Mouse (Mus musculus): ENCODE measurements around the gene Bcl2l13. TPM values are rescaled to one million over a fixed set of nuclear protein-coding genes. Genes with fewer than 3 reads are reported as not detected.
A peak's percentile ranks its signal among the peaks of the same experiment; 100 is the strongest.
"Not testable (repeated sequence)": the region's sequence is repeated elsewhere in the genome, so short reads cannot be mapped to it uniquely, and the experiment has no call there.

Bcl2l13 gene
- total and polyA plus RNA-seq, 3 experiments = 24.6 to 46.6 (median 25.5) TPM

DNA sequence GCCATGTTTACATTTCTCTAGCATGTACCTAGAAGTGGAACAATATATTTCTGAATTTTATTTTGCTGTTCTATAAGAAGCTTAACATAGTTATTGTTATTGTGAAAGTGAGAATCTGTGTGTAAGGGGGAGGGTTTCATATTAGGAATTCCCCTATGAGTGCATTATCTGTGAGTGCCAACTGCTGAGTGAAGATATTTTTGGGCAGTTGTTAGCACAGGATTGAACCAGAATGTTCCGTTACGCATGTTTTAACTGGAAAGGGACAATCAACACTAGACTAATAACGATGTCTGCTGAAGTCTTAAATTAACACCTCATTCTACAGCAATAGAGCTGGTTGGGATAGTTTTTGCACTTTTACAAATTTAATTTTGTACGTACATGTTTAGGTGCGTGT lies 5.7 kb downstream of the Bcl2l13 start:
- H3K79me2 ChIP-seq (replicated peaks; ENCODE audit: control insufficient read depth, extremely low read depth, insufficient read depth, poor library complexity, severe bottlenecking) = peaks cover 35% of the 10 kb centered on the region
- no peak overlapping the region for H3K4me3 ChIP-seq (replicated peaks in 1 of 3; ENCODE audit: low read depth in 2 of 3, low read length in 2 of 3, poor library complexity in 1 of 3)
- peaks cover 3% of the 10 kb centered on the region for H3K9me3 ChIP-seq (replicated peaks; ENCODE audit: low read length)
- H3K27ac ChIP-seq (ENCODE audit: insufficient read depth, low read depth) = no peak overlapping the region
- peaks cover 4 to 32% of the 10 kb centered on the region in 2 experiments for H3K4me1 ChIP-seq (ENCODE audit: control insufficient read depth in 1 of 2, insufficient read depth in 2 of 2)
- in situ Hi-C loops (cut with MboI; ENCODE audit: low pct_ligation_motif_present, low pct_unique_long_range_greater_than_20kb, low sequenced_read_pairs) (no loop called here), dilution Hi-C loops (cut with MboI; ENCODE audit: extremely low pct_ligation_motif_present, extremely low pct_unique_long_range_greater_than_20kb, low sequenced_read_pairs) (no loop called here)
- H3K36me3 ChIP-seq (replicated peaks in 1 of 2; ENCODE audit: control insufficient read depth in 1 of 2, insufficient read depth in 1 of 2, low read length in 1 of 2) = peaks cover 0 to 26% of the 10 kb centered on the region in 2 experiments
- no peak overlapping the region for H3K9ac ChIP-seq (ENCODE audit: insufficient read depth, low read depth)
- H3K27me3 ChIP-seq (replicated peaks) = no peaks in the 10 kb centered on the region
- TF ChIP-seq MEF2A (IDR thresholded peaks at IDR 0.05; ENCODE audit: borderline replicate concordance, low read depth, low read length) (peak; percentile 61; the same call in 1 of the 2 replicates), BHLHE40 (IDR thresholded peaks at IDR 0.05; ENCODE audit: low read depth, low read length) (peak; percentile 12; the same call in 1 of the 2 replicates), NRF1 (IDR thresholded peaks at IDR 0.05; ENCODE audit: low read depth, low read length) (no peak)
- no peak for DNase-seq (ENCODE audit: extremely low read depth)
- H3K4me2 ChIP-seq (ENCODE audit: insufficient read depth, low read depth, poor library complexity, severe bottlenecking) = no peak overlapping the region

DNA sequence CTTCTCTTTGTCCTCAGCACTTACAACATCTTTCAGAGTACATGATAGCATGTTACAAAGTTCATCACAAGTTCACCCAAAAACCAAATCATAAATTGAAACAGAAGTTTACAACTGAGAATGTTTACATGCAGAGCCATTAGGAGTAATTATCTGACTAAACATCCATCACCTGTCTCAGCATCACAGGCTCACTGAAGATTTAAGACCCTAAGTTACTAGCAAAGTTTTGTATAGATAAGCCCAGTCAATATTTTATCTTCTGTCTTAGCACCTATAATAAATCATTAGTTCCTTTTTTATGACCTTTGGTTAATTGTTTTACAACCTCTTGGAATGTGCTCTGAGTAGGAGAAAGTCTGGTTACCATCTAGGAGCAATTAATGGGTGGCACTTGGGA lies 14.7 kb downstream of the Bcl2l13 start:
- H3K27ac ChIP-seq (ENCODE audit: insufficient read depth, low read depth); H3K9me3 ChIP-seq (replicated peaks; ENCODE audit: low read length); H3K4me2 ChIP-seq (ENCODE audit: insufficient read depth, low read depth, poor library complexity, severe bottlenecking); H3K4me1 ChIP-seq (ENCODE audit: control insufficient read depth in 1 of 2, insufficient read depth in 2 of 2); H3K79me2 ChIP-seq (replicated peaks; ENCODE audit: control insufficient read depth, extremely low read depth, insufficient read depth, poor library complexity, severe bottlenecking); H3K9ac ChIP-seq (ENCODE audit: insufficient read depth, low read depth); H3K27me3 ChIP-seq (replicated peaks); dilution Hi-C loops (cut with MboI; ENCODE audit: extremely low pct_ligation_motif_present, extremely low pct_unique_long_range_greater_than_20kb, low sequenced_read_pairs); H3K4me3 ChIP-seq (replicated peaks in 1 of 3; ENCODE audit: low read depth in 2 of 3, low read length in 2 of 3, poor library complexity in 1 of 3); DNase-seq (ENCODE audit: extremely low read depth); in situ Hi-C loops (cut with MboI; ENCODE audit: low pct_ligation_motif_present, low pct_unique_long_range_greater_than_20kb, low sequenced_read_pairs): not testable (repeated sequence)
- H3K36me3 ChIP-seq (replicated peaks in 1 of 2; ENCODE audit: control insufficient read depth in 1 of 2, insufficient read depth in 1 of 2, low read length in 1 of 2) = peaks cover 32 to 54% of the 10 kb centered on the region in 2 experiments

DNA sequence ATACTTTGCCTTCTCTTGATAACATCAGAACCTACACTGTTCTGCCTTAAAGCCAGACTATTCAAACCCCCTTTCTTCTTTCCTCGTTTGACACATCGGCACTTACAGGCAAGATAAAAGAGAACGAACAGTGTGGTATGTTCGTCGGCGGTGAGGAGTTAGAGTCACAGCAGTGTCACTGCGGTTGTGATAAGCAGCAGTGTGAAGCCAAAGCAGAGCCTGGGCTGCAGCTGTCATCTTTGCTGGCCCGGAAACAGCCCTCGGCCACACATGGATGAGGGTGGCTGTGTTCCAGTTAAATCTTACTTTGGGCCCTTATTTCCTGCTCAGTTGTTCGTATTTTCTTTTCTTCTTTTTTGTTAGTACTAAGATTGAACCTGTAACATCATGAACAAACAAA lies 18.4 kb downstream of the Bcl2l13 start:
- Histone ChIP-seq H3K9me3 (replicated peaks; ENCODE audit: low read length) (no peaks in the 10 kb centered on the region), H3K9ac (ENCODE audit: insufficient read depth, low read depth) (no peak overlapping the region), H3K4me3 (replicated peaks in 1 of 3; ENCODE audit: low read depth in 2 of 3, low read length in 2 of 3, poor library complexity in 1 of 3) (no peak overlapping the region), H3K79me2 (replicated peaks; ENCODE audit: control insufficient read depth, extremely low read depth, insufficient read depth, poor library complexity, severe bottlenecking) (no peaks in the 10 kb centered on the region; the same call in 1 of the 2 replicates), H3K4me2 (ENCODE audit: insufficient read depth, low read depth, poor library complexity, severe bottlenecking) (no peak overlapping the region), H3K36me3 (replicated peaks in 1 of 2; ENCODE audit: control insufficient read depth in 1 of 2, insufficient read depth in 1 of 2, low read length in 1 of 2) (peaks cover 22 to 65% of the 10 kb centered on the region in 2 experiments), H3K27me3 (replicated peaks) (no peaks in the 10 kb centered on the region), H3K4me1 (ENCODE audit: control insufficient read depth in 1 of 2, insufficient read depth in 2 of 2) (peaks cover 0 to 9% of the 10 kb centered on the region in 2 experiments; a peak in 1 of 4 replicates), H3K27ac (ENCODE audit: insufficient read depth, low read depth) (no peak overlapping the region)
- in situ Hi-C loops (cut with MboI; ENCODE audit: low pct_ligation_motif_present, low pct_unique_long_range_greater_than_20kb, low sequenced_read_pairs) (no loop called here), dilution Hi-C loops (cut with MboI; ENCODE audit: extremely low pct_ligation_motif_present, extremely low pct_unique_long_range_greater_than_20kb, low sequenced_read_pairs) (no loop called here)
- no peak for DNase-seq (ENCODE audit: extremely low read depth)
- TF ChIP-seq ZNF384 (IDR thresholded peaks at IDR 0.05; ENCODE audit: low read depth, low read length) = no peak
- no peak for TF ChIP-seq SIN3A (IDR thresholded peaks at IDR 0.05; ENCODE audit: low read length)
- no peak for TF ChIP-seq MAZ (IDR thresholded peaks at IDR 0.05; ENCODE audit: low read depth, low read length)
- TF ChIP-seq MEF2A (IDR thresholded peaks at IDR 0.05; ENCODE audit: borderline replicate concordance, low read depth, low read length) = no peak
- TF ChIP-seq MXI1 (IDR thresholded peaks at IDR 0.05; ENCODE audit: low read depth, low read length) = no peak
- no peak for TF ChIP-seq MAFK (IDR thresholded peaks at IDR 0.05; ENCODE audit: insufficient replicate concordance, low read length)
- no peak for TF ChIP-seq E2F4 (IDR thresholded peaks at IDR 0.05; ENCODE audit: insufficient replicate concordance, low read depth, low read length)
- TF ChIP-seq TCF12 (IDR thresholded peaks at IDR 0.05; ENCODE audit: low read depth, low read length) = no peak
- TF ChIP-seq EP300 (IDR thresholded peaks at IDR 0.05; ENCODE audit: low read length) = no peak
- TF ChIP-seq TBP (conservative IDR thresholded peaks at IDR 0.05; ENCODE audit: low read depth, low read length) = no peak
- TF ChIP-seq HCFC1 (IDR thresholded peaks at IDR 0.05; ENCODE audit: low read depth, low read length) = no peak
- no peak for TF ChIP-seq NRF1 (IDR thresholded peaks at IDR 0.05; ENCODE audit: low read depth, low read length)
- no peak for TF ChIP-seq NELFE (IDR thresholded peaks at IDR 0.05; ENCODE audit: low read depth, low read length)
- no peak for TF ChIP-seq POLR2AphosphoS2 (IDR thresholded peaks at IDR 0.05; ENCODE audit: low read depth, low read length)
- no peak for TF ChIP-seq RCOR1 (conservative IDR thresholded peaks at IDR 0.05; ENCODE audit: low read depth, low read length)
- no peak for TF ChIP-seq SMC3 (IDR thresholded peaks at IDR 0.05; ENCODE audit: low read depth, low read length)
- no peak for TF ChIP-seq USF2 (conservative IDR thresholded peaks at IDR 0.05; ENCODE audit: low read depth, low read length)
- TF ChIP-seq CTCF (conservative IDR thresholded peaks at IDR 0.05 in 1 of 2, IDR thresholded peaks at IDR 0.05 in 1 of 2; ENCODE audit: low read depth in 2 of 2, low read length in 2 of 2) = no peak
- TF ChIP-seq MAX (IDR thresholded peaks at IDR 0.05; ENCODE audit: low read length) = no peak
- no peak for TF ChIP-seq CHD1 (IDR thresholded peaks at IDR 0.05; ENCODE audit: low read depth, low read length)
